ENCODE assay signal across 11 mouse cellular contexts in genomic region chr6:30263053-30263452, GRCm38 (mm10). TPM values are rescaled to one million over a fixed set of nuclear protein-coding genes. Genes with fewer than 3 reads are reported as not detected.
DNase-seq lines count a peak whose midpoint lies in the region; ATAC-seq and TF ChIP-seq lines count a peak whose summit lies in the region.
"Had no signal": no experiment of that assay in that cellular context is flagged by ENCODE, and none has a peak within 500 bp of the region (broad histone marks: within the 10 kb centered on the region; RNA-seq: fewer than 3 reads in every experiment).

No protein-coding gene starts in this region.

- peaks cover 14% of the 10 kb centered on the region for H3K36me3 ChIP-seq in hindbrain, postnatal 0 days (ENCODE audit: insufficient read depth, low read length)
- H3K36me3 ChIP-seq in hindbrain, embryonic 13.5 days, result peaks cover 74% of the 10 kb centered on the region
- H3K36me3 ChIP-seq in midbrain, embryonic 14.5 days (ENCODE audit: control insufficient read depth, insufficient read depth, low read length), result peaks cover 69% of the 10 kb centered on the region
- peaks cover 7% of the 10 kb centered on the region; the same call in 1 of the 2 replicates for H3K36me3 ChIP-seq in midbrain, embryonic 15.5 days (replicated peaks)

- no peak overlapping the region for H3K9ac ChIP-seq in hindbrain, postnatal 0 days (replicated peaks; ENCODE audit: low read length)
- H3K9ac ChIP-seq in hindbrain, embryonic 13.5 days, result no peak overlapping the region
- H3K9ac ChIP-seq in midbrain, embryonic 14.5 days (replicated peaks; ENCODE audit: low read length), result no peak overlapping the region
- H3K9ac ChIP-seq in midbrain, embryonic 15.5 days, result no peak overlapping the region
- H3K9ac ChIP-seq: limb, embryonic 13.5 days had no signal

- no peaks in the 10 kb centered on the region for H3K27me3 ChIP-seq in hindbrain, postnatal 0 days (ENCODE audit: insufficient read depth, low read length)
- no peaks in the 10 kb centered on the region for H3K27me3 ChIP-seq in hindbrain, embryonic 13.5 days
- no peaks in the 10 kb centered on the region for H3K27me3 ChIP-seq in midbrain, embryonic 14.5 days (ENCODE audit: control insufficient read depth, insufficient read depth, low read length)
- no peaks in the 10 kb centered on the region for H3K27me3 ChIP-seq in midbrain, embryonic 15.5 days (replicated peaks)
- H3K27me3 ChIP-seq: limb, embryonic 13.5 days had no signal

- H3K4me3 ChIP-seq in hindbrain, postnatal 0 days (ENCODE audit: low read length), result no peak overlapping the region
- no peak overlapping the region for H3K4me3 ChIP-seq in hindbrain, embryonic 13.5 days
- H3K4me3 ChIP-seq in midbrain, embryonic 14.5 days (replicated peaks; ENCODE audit: low read depth, low read length), result no peak overlapping the region
- no peak overlapping the region for H3K4me3 ChIP-seq in midbrain, embryonic 15.5 days
- H3K4me3 ChIP-seq: limb, embryonic 13.5 days had no signal

- no peak overlapping the region for H3K27ac ChIP-seq in hindbrain, postnatal 0 days
- H3K27ac ChIP-seq in hindbrain, embryonic 13.5 days, result no peak overlapping the region
- no peak overlapping the region for H3K27ac ChIP-seq in midbrain, embryonic 14.5 days (replicated peaks; ENCODE audit: low read depth, low read length)
- H3K27ac ChIP-seq in midbrain, embryonic 15.5 days, result no peak overlapping the region
- H3K27ac ChIP-seq: limb, embryonic 13.5 days had no signal

- H3K9me3 ChIP-seq in hindbrain, postnatal 0 days (ENCODE audit: low read length), result no peaks in the 10 kb centered on the region
- H3K9me3 ChIP-seq in hindbrain, embryonic 13.5 days, result no peaks in the 10 kb centered on the region
- H3K9me3 ChIP-seq in midbrain, embryonic 14.5 days (ENCODE audit: control insufficient read depth, low read length), result no peaks in the 10 kb centered on the region
- H3K9me3 ChIP-seq in midbrain, embryonic 15.5 days, result no peaks in the 10 kb centered on the region
- H3K9me3 ChIP-seq: limb, embryonic 13.5 days had no signal

- TF ChIP-seq CTCF in hindbrain, postnatal 0 days (IDR thresholded peaks at IDR 0.05; ENCODE audit: low read depth), result no peak

- no peak overlapping the region for H3K4me2 ChIP-seq in hindbrain, postnatal 0 days (ENCODE audit: low read depth, low read length)
- H3K4me2 ChIP-seq in hindbrain, embryonic 13.5 days, result no peak overlapping the region
- H3K4me2 ChIP-seq in midbrain, embryonic 14.5 days (ENCODE audit: low read length), result no peak overlapping the region
- no peak overlapping the region for H3K4me2 ChIP-seq in midbrain, embryonic 15.5 days
- H3K4me2 ChIP-seq: limb, embryonic 13.5 days had no signal

- DNase-seq in adrenal gland, postnatal 10 days, result peak; percentile 63
- no peak for DNase-seq in adrenal gland, adult 8-10 months
- peak; percentile 7 for DNase-seq in hindbrain, postnatal 0 days (ENCODE audit: low spot score)
- DNase-seq in midbrain, embryonic 14.5 days, result peak; percentile 15
- DNase-seq: kidney, adult 18-20 months; thymus, adult 2 months had no signal

- no peak for ATAC-seq in hindbrain, postnatal 0 days
- no peak for ATAC-seq in hindbrain, embryonic 13.5 days (ENCODE audit: low FRiP score)
- no peak for ATAC-seq in midbrain, embryonic 14.5 days (ENCODE audit: low FRiP score, low TSS enrichment)
- no peak for ATAC-seq in midbrain, embryonic 15.5 days (replicated peaks)
- peak; percentile 75 for ATAC-seq in megakaryocyte-erythroid progenitor cell, adult 5-6 weeks (replicated peaks; ENCODE audit: low FRiP score, low TSS enrichment, poor library complexity, severe bottlenecking)
- no peak for ATAC-seq in megakaryocyte, adult 5-6 weeks (ENCODE audit: poor library complexity, severe bottlenecking)

- no peaks in the 10 kb centered on the region for H3K4me1 ChIP-seq in hindbrain, postnatal 0 days (ENCODE audit: insufficient read depth, low read length)
- no peaks in the 10 kb centered on the region for H3K4me1 ChIP-seq in hindbrain, embryonic 13.5 days (replicated peaks)
- no peaks in the 10 kb centered on the region for H3K4me1 ChIP-seq in midbrain, embryonic 14.5 days (ENCODE audit: control insufficient read depth, insufficient read depth, low read length)
- no peaks in the 10 kb centered on the region for H3K4me1 ChIP-seq in midbrain, embryonic 15.5 days

- 64% methylated on average over 4 of the region's 4 CpGs for WGBS in hindbrain, postnatal 0 days
- WGBS in hindbrain, embryonic 13.5 days, result 81% methylated on average over 4 of the region's 4 CpGs
- 81% methylated on average over 4 of the region's 4 CpGs for WGBS in midbrain, embryonic 14.5 days
- 82% methylated on average over 4 of the region's 4 CpGs for WGBS in midbrain, embryonic 15.5 days

RNA-seq across cellular contexts. Expression of gene Ube2h, which starts 41.3 kb away (rescaled TPM):
- 100 to 1,000 TPM; 106 to 117 TPM for total RNA-seq in adrenal gland, postnatal 10 days (2021)
- 100 to 1,000 TPM in 3 of 4 experiments, 10 to 100 TPM in 1; 97.5 to 131 (median 112) TPM for total RNA-seq in adrenal gland, adult 8-10 months (2022)
- total RNA-seq in hindbrain, postnatal 0 days (2014; rRNA removed), result 42.1 and 43.9 TPM in 2 replicates
- polyA plus RNA-seq in hindbrain, postnatal 0 days (2015; fragmentation: Nextera tagmentation; extraction: Ambion mirVana), result 40.3 and 41.6 TPM in 2 replicates
- polyA plus RNA-seq in hindbrain, embryonic 13.5 days (2015; fragmentation: Nextera tagmentation; extraction: Ambion mirVana), result 58.1 and 61.0 TPM in 2 replicates
- polyA plus RNA-seq in midbrain, embryonic 14.5 days (2014; fragmentation: Nextera tagmentation; extraction: Ambion mirVana), result 63.1 and 76.5 TPM in 2 replicates
- polyA plus RNA-seq in midbrain, embryonic 15.5 days (2015; fragmentation: Nextera tagmentation; extraction: Ambion mirVana), result 60.3 and 65.2 TPM in 2 replicates
- 6.0 and 8.5 TPM in 2 replicates for total RNA-seq in megakaryocyte-erythroid progenitor cell, adult 5-6 weeks (2014; fragmentation: Nextera tagmentation)
- 8.7 and 8.9 TPM in 2 replicates for total RNA-seq in megakaryocyte-erythroid progenitor cell, adult 5-6 weeks (2017)
- total RNA-seq in megakaryocyte, adult 5-6 weeks (2015), result 16.8 and 18.5 TPM in 2 replicates
- total RNA-seq in megakaryocyte, adult 5-6 weeks (2017), result 21.1 and 31.3 TPM in 2 replicates
